Mouse (Mus musculus): ENCODE data around the gene Cfhr2. TPM values are rescaled to one million over a fixed set of nuclear protein-coding genes. Genes with fewer than 3 reads are reported as not detected.
"Not testable (repeated sequence)": the region's sequence is repeated elsewhere in the genome, so short reads cannot be mapped to it uniquely, and the experiment has no call there.

The Cfhr2 gene
- total and polyA plus RNA-seq, 3 experiments: not detected

GRCm38 (mm10) chr1:139781143-139781542 lies 77.4 kb downstream of the Cfhr2 start, which contains the start of gene Gm4788:
Gene Gm4788, minus strand, starts transcription at chr1:139781243.
- no peaks in the 10 kb centered on the region for H3K27me3 ChIP-seq (ENCODE audit: control insufficient read depth in 1 of 2, insufficient read depth in 2 of 2, low read length in 2 of 2)
- H3K36me3 ChIP-seq (ENCODE audit: control insufficient read depth in 1 of 2, insufficient read depth in 2 of 2, low read length in 2 of 2): no peaks in the 10 kb centered on the region
- no peak for TF ChIP-seq POLR2A (IDR thresholded peaks at IDR 0.05; ENCODE audit: control insufficient read depth in 1 of 2, insufficient read depth in 1 of 2, low read depth in 1 of 2, low read length in 2 of 2, poor library complexity in 1 of 2)
- no peak for TF ChIP-seq NRF1 (IDR thresholded peaks at IDR 0.05; ENCODE audit: insufficient read depth, low read depth, low read length, poor library complexity, severe bottlenecking)
- TF ChIP-seq USF1 (IDR thresholded peaks at IDR 0.05; ENCODE audit: low read depth, low read length): no peak
- no peak for TF ChIP-seq JUND (IDR thresholded peaks at IDR 0.05; ENCODE audit: low read depth, low read length)
- no peak for TF ChIP-seq TBP (IDR thresholded peaks at IDR 0.05; ENCODE audit: low read depth, low read length)
- TF ChIP-seq NELFE (IDR thresholded peaks at IDR 0.05; ENCODE audit: low read depth, low read length): no peak
- TF ChIP-seq POLR2AphosphoS5 (IDR thresholded peaks at IDR 0.05; ENCODE audit: borderline replicate concordance, low read depth, low read length): no peak
- no peak for TF ChIP-seq CHD1 (IDR thresholded peaks at IDR 0.05; ENCODE audit: low read depth, low read length)
- TF ChIP-seq MEF2A (IDR thresholded peaks at IDR 0.05; ENCODE audit: extremely low read depth, insufficient replicate concordance, low read depth, low read length, poor library complexity, severe bottlenecking): no peak
- no peak for TF ChIP-seq SIN3A (IDR thresholded peaks at IDR 0.05; ENCODE audit: low read length)
- no peak for TF ChIP-seq ZKSCAN1 (IDR thresholded peaks at IDR 0.05; ENCODE audit: low read depth, low read length)
- no peak for TF ChIP-seq MAZ (IDR thresholded peaks at IDR 0.05; ENCODE audit: low read depth, low read length)
- no peak for TF ChIP-seq ZNF384 (IDR thresholded peaks at IDR 0.05; ENCODE audit: low read depth, low read length)
- TF ChIP-seq MXI1 (IDR thresholded peaks at IDR 0.05; ENCODE audit: low read depth, low read length): no peak
- TF ChIP-seq POLR2AphosphoS2 (IDR thresholded peaks at IDR 0.05; ENCODE audit: low read length): no peak
- no peak for TF ChIP-seq MAFK (IDR thresholded peaks at IDR 0.05; ENCODE audit: borderline replicate concordance, low read depth, low read length)
- no peak for TF ChIP-seq SMC3 (IDR thresholded peaks at IDR 0.05; ENCODE audit: low read depth, low read length)
- no peak for DNase-seq (ENCODE audit: low read depth, low spot score)
- no peaks in the 10 kb centered on the region for H3K4me1 ChIP-seq (ENCODE audit: control insufficient read depth in 1 of 2, insufficient read depth in 2 of 2, low read length in 2 of 2)
- no peak within 1 kb of the TSS for H3K4me3 ChIP-seq (ENCODE audit: control insufficient read depth in 1 of 2, insufficient read depth in 1 of 2, low read depth in 2 of 2, low read length in 2 of 2)
- H3K9me3 ChIP-seq (replicated peaks; ENCODE audit: insufficient read depth, low read length): no peaks in the 10 kb centered on the region
- no peaks in the 10 kb centered on the region for H3K79me2 ChIP-seq (ENCODE audit: control insufficient read depth, insufficient read depth, low read length, poor library complexity)
- H3K27ac ChIP-seq (ENCODE audit: control insufficient read depth, low read depth, low read length): no peak within 1 kb of the TSS
- H3K9ac ChIP-seq (ENCODE audit: control insufficient read depth, low read depth, low read length, poor library complexity, severe bottlenecking): no peak within 1 kb of the TSS

DNA sequence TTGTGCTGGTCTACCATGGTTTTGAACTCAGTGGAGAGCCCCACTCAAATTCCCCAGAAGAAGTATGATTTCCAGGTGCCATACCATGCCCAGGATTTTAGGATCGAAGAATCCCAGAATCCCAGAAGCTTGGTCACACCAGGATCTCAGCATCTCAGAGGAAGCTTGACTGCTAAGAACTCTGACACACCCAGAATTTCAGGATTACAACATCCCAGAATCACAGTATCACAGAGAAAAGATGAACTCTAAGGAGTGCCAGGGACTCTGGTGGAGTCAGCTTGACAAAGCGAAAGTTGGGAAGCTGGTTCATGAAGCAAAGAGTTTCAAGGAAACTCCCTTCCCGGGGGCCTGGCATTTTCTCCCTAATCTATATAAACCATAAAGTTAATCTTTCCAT lies 88.6 kb downstream of the Cfhr2 start:
- DNase-seq (ENCODE audit: low read depth, low spot score); H3K4me1 ChIP-seq (ENCODE audit: control insufficient read depth in 1 of 2, insufficient read depth in 2 of 2, low read length in 2 of 2); H3K79me2 ChIP-seq (ENCODE audit: control insufficient read depth, insufficient read depth, low read length, poor library complexity); H3K27ac ChIP-seq (ENCODE audit: control insufficient read depth, low read depth, low read length); H3K36me3 ChIP-seq (ENCODE audit: control insufficient read depth in 1 of 2, insufficient read depth in 2 of 2, low read length in 2 of 2); H3K9ac ChIP-seq (ENCODE audit: control insufficient read depth, low read depth, low read length, poor library complexity, severe bottlenecking); H3K27me3 ChIP-seq (ENCODE audit: control insufficient read depth in 1 of 2, insufficient read depth in 2 of 2, low read length in 2 of 2); H3K9me3 ChIP-seq (replicated peaks; ENCODE audit: insufficient read depth, low read length); H3K4me3 ChIP-seq (ENCODE audit: control insufficient read depth in 1 of 2, insufficient read depth in 1 of 2, low read depth in 2 of 2, low read length in 2 of 2): not testable (repeated sequence)

Other genes with a start within 250 kb of the Cfhr2 start
- gene Gm4788, start 77.5 kb downstream of the Cfhr2 start, total RNA-seq (2012; rRNA removed): not detected in 2 replicates
- not detected for gene Gm4788, start 77.5 kb downstream of the Cfhr2 start, polyA plus RNA-seq (2012; ENCODE audit: insufficient read depth in 1 of 2, insufficient read length in 2 of 2, low read depth in 1 of 2, low replicate concordance in 2 of 2, missing spikeins in 1 of 2)